Mouse (Mus musculus) spleen, adult 18-20 months (tissue): ENCODE measurements at regions not wholly inside any gene's neighbourhood (a gene's known extent, or its start where the extent isn't known, plus 50 kb on each side); places are given as distances from the start of the nearest gene placed in this dataset.

Source experiments
- DNase-seq, 2 experiments: peaks; one replicate each; pipeline ENCODE4 v3.0.0; 2022; ENCODE audit warnings: mixed read lengths in 2 of 2

- DNase-seq: no peak
Measured at GRCm38 (mm10) chr4:152912846-152913245, 435.2 kb upstream of the Kcnab2 start.

- no peak for DNase-seq
Measured at GRCm38 (mm10) chr4:152908235-152908634, 430.6 kb upstream of the Kcnab2 start.

- DNase-seq: no peak
Measured at GRCm38 (mm10) chr4:152902851-152903250, 425.2 kb upstream of the Kcnab2 start.

- DNase-seq: no peak
Measured at GRCm38 (mm10) chr4:152900049-152900448, 422.4 kb upstream of the Kcnab2 start.

- DNase-seq: no peak
Measured at GRCm38 (mm10) chr4:152895076-152895475, 417.4 kb upstream of the Kcnab2 start.

GRCm38 (mm10) chr4:152892997-152893396, 415.3 kb upstream of the Kcnab2 start:
- no peak for DNase-seq

GRCm38 (mm10) chr4:152889211-152889610, 411.5 kb upstream of the Kcnab2 start:
- no peak for DNase-seq

- DNase-seq: no peak
Measured at GRCm38 (mm10) chr4:152888306-152888705, 410.6 kb upstream of the Kcnab2 start.

- DNase-seq: no peak
Measured at GRCm38 (mm10) chr4:152886773-152887172, 409.1 kb upstream of the Kcnab2 start.

GRCm38 (mm10) chr4:152881433-152881930, 403.8 kb upstream of the Kcnab2 start:
- DNase-seq: no peak

- DNase-seq: no peak
Measured at GRCm38 (mm10) chr4:152880368-152880767, 402.7 kb upstream of the Kcnab2 start.

- no peak for DNase-seq
Measured at GRCm38 (mm10) chr4:152878941-152879340, 401.3 kb upstream of the Kcnab2 start.

- DNase-seq: no peak
Measured at GRCm38 (mm10) chr4:152878401-152878800, 400.7 kb upstream of the Kcnab2 start.

GRCm38 (mm10) chr4:152870046-152870445, 392.4 kb upstream of the Kcnab2 start:
- DNase-seq: no peak

GRCm38 (mm10) chr4:152865894-152866293, 388.2 kb upstream of the Kcnab2 start:
- no peak for DNase-seq

- no peak for DNase-seq
Measured at GRCm38 (mm10) chr4:152862818-152863614, 385.3 kb upstream of the Kcnab2 start.

GRCm38 (mm10) chr4:152859161-152859560, 381.5 kb upstream of the Kcnab2 start:
- DNase-seq: no peak

- DNase-seq: no peak
Measured at GRCm38 (mm10) chr4:152850147-152850546, 372.5 kb upstream of the Kcnab2 start.

GRCm38 (mm10) chr4:152836080-152836479, 358.4 kb upstream of the Kcnab2 start:
- DNase-seq: no peak

- DNase-seq: no peak
Measured at GRCm38 (mm10) chr4:152834421-152835110, 356.9 kb upstream of the Kcnab2 start.

- DNase-seq: no peak
Measured at GRCm38 (mm10) chr4:152833411-152834310, 356.0 kb upstream of the Kcnab2 start.

GRCm38 (mm10) chr4:152832757-152833363, 355.2 kb upstream of the Kcnab2 start:
- DNase-seq: no peak

- no peak for DNase-seq
Measured at GRCm38 (mm10) chr4:152825185-152825584, 347.5 kb upstream of the Kcnab2 start.
